Mouse (Mus musculus) neural tube, embryonic 11.5 days (tissue): ENCODE measurements around the gene Zswim4. TPM values are rescaled to one million over a fixed set of nuclear protein-coding genes. Genes with fewer than 3 reads are reported as not detected.

Source experiments
- ATAC-seq: fragments of 200-750 bp; cut with Nextera tagmentation; 2 replicates; pipeline ENCODE4 v1.8.0; 2017; ENCODE audit warnings: moderate number of reproducible peaks, mild to moderate bottlenecking, moderate TSS enrichment, moderate library complexity; ENCODE audit not compliant: insufficient read depth, low FRiP score, low TSS enrichment
- DNase-seq: peaks from one replicate; pipeline ENCODE4 v3.0.0-alpha.2; 2015; ENCODE audit warnings: low spot score
- H3K27ac ChIP-seq: fragments of 300-500 bp; sonication (generic); 2 replicates; pipeline ENCODE4 v1.5.1; 2014; ENCODE audit warnings: low read depth, mild to moderate bottlenecking, low read length
- H3K27me3 ChIP-seq: fragments of 300-500 bp; sonication (generic); 2 replicates; pipeline ENCODE4 v1.6.1; 2014; ENCODE audit warnings: mild to moderate bottlenecking, low read length, mixed read lengths; ENCODE audit not compliant: control insufficient read depth, insufficient read depth
- H3K36me3 ChIP-seq: fragments of 300-500 bp; sonication (generic); 2 replicates; pipeline ENCODE4 v1.6.1; 2014; ENCODE audit warnings: mild to moderate bottlenecking, low read length, moderate library complexity, mixed read lengths; ENCODE audit not compliant: control insufficient read depth, insufficient read depth
- H3K4me1 ChIP-seq: fragments of 300-500 bp; sonication (generic); 2 replicates; pipeline ENCODE4 v1.6.1; 2014; ENCODE audit warnings: low read length, mixed read lengths; ENCODE audit not compliant: control insufficient read depth, insufficient read depth
- H3K4me2 ChIP-seq: fragments of 300-500 bp; sonication (generic); 2 replicates; pipeline ENCODE4 v1.6.1; 2014; ENCODE audit warnings: low read depth, mild to moderate bottlenecking, moderate library complexity
- H3K4me3 ChIP-seq: fragments of 300-500 bp; sonication (generic); 2 replicates; pipeline ENCODE4 v1.5.1; 2014; ENCODE audit warnings: low read depth, low read length
- H3K9ac ChIP-seq: fragments of 300-500 bp; sonication (generic); 2 replicates; pipeline ENCODE4 v1.6.1; 2014; ENCODE audit warnings: mild to moderate bottlenecking, low read length
- H3K9me3 ChIP-seq: fragments of 300-500 bp; sonication (generic); 2 replicates; pipeline ENCODE4 v1.6.1; 2016; ENCODE audit warnings: low read length; ENCODE audit not compliant: control insufficient read depth
- WGBS: fragments of 180-500 bp; shearing (Covaris S2); extraction: QIAGEN DNeasy Blood & Tissue Kit; methylation state at CpG from one replicate; pipeline ENCODE4 v1.1.7; 2014; 5-methylcytosine and 5-hydroxymethylcytosine counted together
- polyA plus RNA-seq: library from polyadenylated mRNA; unstranded; fragments of >200 nt; fragmentation: Nextera tagmentation; extraction: Ambion mirVana; gene quantifications from 2 replicates; pipeline ENCODE4 v1.2.1, GENCODE M21; 2014

Gene Zswim4
- polyA plus RNA-seq, 1 experiment from 2014 or later: 35.5 TPM

- H3K27me3 ChIP-seq: no peaks in the 10 kb centered on the region
- ATAC-seq (no peak), DNase-seq (no peak)
- H3K9me3 ChIP-seq: no peaks in the 10 kb centered on the region
- H3K9ac ChIP-seq: no peak overlapping the region
- H3K4me1 ChIP-seq: peaks cover 13% of the 10 kb centered on the region
- H3K27ac ChIP-seq: no peak overlapping the region
- H3K4me2 ChIP-seq: no peak overlapping the region
- 88% methylated on average over 5 of the region's 5 CpGs for WGBS
- no peak overlapping the region for H3K4me3 ChIP-seq
- no peaks in the 10 kb centered on the region for H3K36me3 ChIP-seq
These were observed 31.8 kb downstream of the Zswim4 start for GRCm38 (mm10) chr8:84205073-84205472.

- ATAC-seq (no peak), DNase-seq (no peak)
- H3K9ac ChIP-seq: peak overlapping the region; percentile 64
These were observed 32.7 kb downstream of the Zswim4 start for GRCm38 (mm10) chr8:84203975-84204772.

DNA sequence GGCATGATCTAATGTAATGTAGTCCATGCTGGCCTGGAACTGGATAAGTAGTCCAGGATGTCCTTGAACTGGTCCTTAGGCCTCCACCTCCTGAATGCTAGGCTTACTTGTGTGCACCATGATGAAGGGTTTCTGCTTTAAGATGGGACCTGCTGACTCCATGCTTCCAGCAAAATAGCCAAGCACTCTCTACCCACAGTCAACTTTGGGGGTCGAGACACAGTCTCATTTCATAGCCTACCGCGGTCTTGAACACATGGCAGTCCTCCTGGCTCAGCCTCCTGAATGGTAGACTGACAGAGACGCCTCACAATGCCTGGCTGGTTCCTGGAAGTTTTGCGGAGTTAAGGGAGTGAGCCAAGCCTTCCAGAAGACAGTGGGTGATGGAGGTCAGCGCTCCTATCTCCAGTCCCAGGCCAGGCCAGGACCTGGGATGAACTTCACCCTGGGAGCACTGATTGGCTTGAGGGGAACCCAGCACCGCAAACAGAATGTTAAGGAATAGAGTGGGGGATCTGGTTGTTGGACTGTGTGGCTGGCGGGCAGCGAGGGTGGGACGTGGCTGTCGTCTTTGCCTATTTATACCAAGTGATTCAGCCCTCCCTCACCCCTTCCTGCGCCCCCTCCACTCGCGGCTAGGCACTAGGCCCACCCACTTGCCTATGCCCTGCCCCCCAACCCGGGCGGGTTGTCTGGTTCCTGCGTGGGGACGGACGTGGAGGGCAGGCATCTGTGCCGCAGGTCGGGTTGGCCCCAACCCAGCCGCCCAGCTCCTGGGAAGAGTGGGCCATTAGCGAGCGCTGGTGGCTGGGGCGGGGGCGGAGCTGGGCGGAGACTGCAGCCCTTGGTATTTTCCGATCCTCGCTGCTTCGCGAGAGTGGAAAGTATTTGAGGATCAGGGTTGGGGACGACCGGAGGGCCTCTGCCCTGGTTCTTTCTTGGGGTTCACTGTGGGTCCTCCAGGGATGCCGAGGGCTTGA is 33.6 kb downstream of the Zswim4 start:
- Histone ChIP-seq H3K4me2 (peak overlapping the region; percentile 69), H3K4me3 (peak overlapping the region; percentile 26), H3K27me3 (no peaks in the 10 kb centered on the region), H3K9me3 (no peaks in the 10 kb centered on the region), H3K9ac (peak overlapping the region; percentile 64), H3K4me1 (peaks cover 25% of the 10 kb centered on the region), H3K27ac (peak overlapping the region; percentile 65), H3K36me3 (no peaks in the 10 kb centered on the region)
- DNase-seq (peak; percentile 74), ATAC-seq (no peak)
- WGBS: 10% methylated on average over 34 of the region's 34 CpGs

More at GRCm38 (mm10) chr8:84203975-84204772, 32.7 kb downstream of the Zswim4 start:
- WGBS: 52% methylated on average over 13 of the region's 13 CpGs
- Histone ChIP-seq H3K27me3 (no peaks in the 10 kb centered on the region), H3K4me2 (peak overlapping the region; percentile 69), H3K4me3 (peak overlapping the region; percentile 26), H3K9me3 (no peaks in the 10 kb centered on the region), H3K36me3 (no peaks in the 10 kb centered on the region), H3K4me1 (peaks cover 17% of the 10 kb centered on the region), H3K27ac (peak overlapping the region; percentile 65)

DNA sequence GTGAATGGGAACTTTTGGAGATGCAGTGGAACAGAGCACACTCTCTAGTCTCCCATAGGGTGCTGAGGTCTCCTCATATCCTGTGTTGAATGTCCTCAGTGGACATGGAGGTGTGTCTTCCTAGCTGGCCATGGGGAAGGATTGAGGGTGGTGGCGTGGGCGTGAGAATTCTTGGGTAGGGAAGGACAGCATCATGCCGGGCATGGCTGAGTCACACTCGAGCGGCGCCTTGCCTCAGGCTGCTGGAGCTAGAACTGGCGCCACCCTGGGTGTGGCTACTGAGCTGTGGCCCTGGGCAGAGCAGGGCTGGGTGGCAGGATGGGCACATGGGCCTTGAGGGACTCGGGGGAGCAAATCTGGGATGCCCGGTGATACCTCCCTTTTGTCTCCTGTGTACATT is 34.4 kb downstream of the Zswim4 start:
- Histone ChIP-seq H3K27ac (no peak overlapping the region), H3K27me3 (no peaks in the 10 kb centered on the region), H3K9ac (no peak overlapping the region), H3K9me3 (no peaks in the 10 kb centered on the region), H3K4me1 (peaks cover 31% of the 10 kb centered on the region), H3K4me3 (no peak overlapping the region), H3K4me2 (peak overlapping the region; percentile 12; the same call in 1 of the 2 replicates), H3K36me3 (no peaks in the 10 kb centered on the region)
- DNase-seq (no peak), ATAC-seq (no peak)
- 91% methylated on average over 9 of the region's 9 CpGs for WGBS

- Histone ChIP-seq H3K4me2 (peak overlapping the region; percentile 88), H3K9ac (peak overlapping the region; percentile 64; the same call in 1 of the 2 replicates), H3K9me3 (no peaks in the 10 kb centered on the region), H3K27ac (no peak overlapping the region), H3K4me1 (peaks cover 31% of the 10 kb centered on the region), H3K27me3 (no peaks in the 10 kb centered on the region), H3K36me3 (no peaks in the 10 kb centered on the region), H3K4me3 (peak overlapping the region; percentile 43)
- DNase-seq: no peak
- no peak for ATAC-seq
- 72% methylated on average over 15 of the region's 15 CpGs for WGBS
These were observed 35.2 kb downstream of the Zswim4 start for GRCm38 (mm10) chr8:84201545-84202245.

- peak; percentile 59 for DNase-seq
- no peaks in the 10 kb centered on the region for H3K36me3 ChIP-seq
- 10% methylated on average over 51 of the region's 70 CpGs for WGBS
- no peaks in the 10 kb centered on the region for H3K9me3 ChIP-seq
- 0 out of 2 replicates have a peak overlapping the region, but pooled peaks have one; percentile 6 for H3K27ac ChIP-seq
- H3K9ac ChIP-seq: peak overlapping the region; percentile 64
- peak overlapping the region; percentile 43 for H3K4me3 ChIP-seq
- ATAC-seq: no peak
- peaks cover 31% of the 10 kb centered on the region for H3K4me1 ChIP-seq
- peak overlapping the region; percentile 88 for H3K4me2 ChIP-seq
- no peaks in the 10 kb centered on the region for H3K27me3 ChIP-seq
These were observed 36.0 kb downstream of the Zswim4 start for GRCm38 (mm10) chr8:84200652-84201544.

DNA sequence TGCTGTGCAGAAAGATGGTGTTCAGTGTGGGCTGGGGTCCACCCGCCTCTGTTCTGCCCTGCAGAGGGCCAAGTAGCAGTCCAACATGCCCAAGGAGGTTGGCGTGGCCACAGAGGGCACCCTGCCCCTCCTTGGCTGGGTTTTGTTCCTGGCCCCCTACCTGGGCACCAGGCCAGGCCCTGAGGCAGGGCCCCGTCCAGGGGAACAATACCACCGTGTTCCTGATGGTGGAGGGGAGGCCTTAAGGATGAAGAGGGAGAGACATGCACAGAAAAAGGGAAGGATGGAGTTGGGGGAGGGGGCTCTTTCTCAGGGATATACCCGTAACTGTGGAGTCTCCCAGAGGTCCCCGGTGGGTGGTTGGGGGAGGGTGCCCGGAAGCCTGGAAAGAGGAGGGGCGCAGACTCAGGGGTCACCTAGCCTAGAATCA is 36.7 kb downstream of the Zswim4 start:
- Histone ChIP-seq H3K9ac (peak overlapping the region; percentile 64; the same call in 1 of the 2 replicates), H3K4me2 (peak overlapping the region; percentile 88), H3K27ac (no peak overlapping the region), H3K27me3 (no peaks in the 10 kb centered on the region), H3K9me3 (no peaks in the 10 kb centered on the region), H3K36me3 (no peaks in the 10 kb centered on the region), H3K4me3 (peak overlapping the region; percentile 43), H3K4me1 (peaks cover 31% of the 10 kb centered on the region)
- ATAC-seq (no peak), DNase-seq (no peak)
- WGBS: 31% methylated on average over 8 of the region's 8 CpGs
